Mouse (Mus musculus): ENCODE measurements around the gene Pebp1.

Gene Pebp1

DNA sequence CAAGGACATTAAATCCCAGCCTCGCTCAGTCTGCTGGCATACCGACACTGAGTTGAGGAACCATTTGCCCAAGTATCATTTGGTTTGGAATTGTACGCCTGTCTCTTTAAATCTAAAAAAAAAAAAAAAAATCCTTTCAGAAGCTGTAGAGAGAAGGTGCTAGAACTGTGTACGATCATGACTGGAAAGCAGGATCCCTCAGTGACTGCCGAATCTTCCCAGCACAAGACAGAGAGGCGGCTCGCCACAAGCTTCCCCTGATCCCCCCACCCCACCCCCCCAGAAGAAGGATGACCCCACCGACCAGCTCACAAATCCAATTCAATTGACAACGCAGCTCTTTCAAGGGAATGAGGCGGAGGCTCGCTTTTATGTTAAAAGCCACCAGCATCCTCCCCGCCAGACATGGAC, 47.1 kb downstream of the Pebp1 start:
- DNase-seq: no peak

DNA sequence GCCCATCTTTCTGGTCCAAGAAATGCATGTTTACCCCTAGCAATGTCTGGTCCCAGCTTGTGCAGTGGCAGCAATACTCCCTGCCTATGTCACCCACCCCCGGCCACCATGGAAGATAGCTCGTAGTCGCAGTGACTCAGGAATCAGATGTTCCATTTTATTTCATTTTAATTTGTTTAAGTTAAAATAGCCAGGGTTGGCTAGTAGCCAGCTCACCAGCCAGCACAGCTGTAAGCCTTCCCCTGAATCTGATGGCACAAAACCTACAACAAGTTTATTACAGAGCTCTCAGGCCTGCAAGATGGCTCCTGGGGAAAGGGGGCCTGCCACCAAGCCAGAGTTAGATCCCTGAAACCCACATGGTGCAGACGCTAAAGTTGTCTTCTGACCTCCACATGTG, 48.3 kb downstream of the Pebp1 start:
- DNase-seq: no peak

DNA sequence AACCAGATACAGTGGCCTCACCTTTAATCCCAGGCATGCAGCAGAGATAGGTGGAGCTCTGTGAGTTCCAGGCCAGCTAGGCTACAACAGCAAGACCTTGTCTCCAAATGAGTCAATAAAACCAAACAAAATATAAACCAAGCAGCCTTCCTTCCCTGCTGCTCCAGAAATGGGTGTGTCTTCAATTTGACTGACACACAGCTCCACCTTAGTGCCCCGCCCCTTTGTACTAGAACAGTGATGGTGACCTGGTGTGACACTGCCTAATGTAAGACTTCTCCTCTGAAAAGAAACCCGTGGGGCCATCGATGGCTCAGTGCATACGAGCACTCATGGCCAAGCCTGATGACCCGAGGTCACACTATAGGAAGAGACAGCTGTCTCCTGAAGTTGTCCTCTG, 50.9 kb downstream of the Pebp1 start:
- no peak for DNase-seq

All from kidney, adult 11 months (tissue).